Mouse (Mus musculus): ENCODE results near the gene Ndufv3. TPM values are rescaled to one million over a fixed set of nuclear protein-coding genes. Genes with fewer than 3 reads are reported as not detected.
"Not testable (repeated sequence)": the region's sequence is repeated elsewhere in the genome, so short reads cannot be mapped to it uniquely, and the experiment has no call there.

Ndufv3 gene
- polyA plus RNA-seq, 1 experiment from 2014 or later = 214 TPM

- WGBS (ENCODE audit: insufficient replicate concordance) = 6% methylated on average over 7 of the region's 7 CpGs
- H3K27me3 ChIP-seq (replicated peaks) = 0 out of 2 replicates have a peak, but pooled peaks cover 7% of the 10 kb centered on the region
- H3K9ac ChIP-seq = peak overlapping the region; percentile 41; the same call in 1 of the 2 replicates
- H3K9me3 ChIP-seq (replicated peaks) = no peaks in the 10 kb centered on the region
- H3K4me1 ChIP-seq = peaks cover 26% of the 10 kb centered on the region
- H3K36me3 ChIP-seq = peaks cover 21% of the 10 kb centered on the region
- H3K4me3 ChIP-seq = peak overlapping the region; percentile 82
- peak; percentile 46 for ATAC-seq
- H3K27ac ChIP-seq = peak overlapping the region; percentile 75; the same call in 1 of the 2 replicates
- peak overlapping the region; percentile 80 for H3K4me2 ChIP-seq
Observed at GRCm38 (mm10) chr17:31519344-31519945, 470 bp upstream of the Ndufv3 start.

- H3K9me3 ChIP-seq (replicated peaks) = no peaks in the 10 kb centered on the region
- H3K4me3 ChIP-seq = peak overlapping the region; percentile 82
- H3K27ac ChIP-seq = 0 out of 2 replicates have a peak overlapping the region, but pooled peaks have one; percentile 77
- H3K27me3 ChIP-seq (replicated peaks) = 0 out of 2 replicates have a peak, but pooled peaks cover 7% of the 10 kb centered on the region
- no peak for ATAC-seq
- H3K4me1 ChIP-seq = peaks cover 26% of the 10 kb centered on the region
- WGBS (ENCODE audit: insufficient replicate concordance) = 20% methylated on average over 3 of the region's 3 CpGs
- H3K36me3 ChIP-seq = peaks cover 34% of the 10 kb centered on the region
- peak overlapping the region; percentile 81 for H3K9ac ChIP-seq
- peak overlapping the region; percentile 80 for H3K4me2 ChIP-seq
Observed at GRCm38 (mm10) chr17:31520895-31521294, 980 bp downstream of the Ndufv3 start.

GRCm38 (mm10) chr17:31521948-31522347 is 2.0 kb downstream of the Ndufv3 start:
- Histone ChIP-seq H3K4me2 (no peak overlapping the region), H3K9ac (no peak overlapping the region), H3K9me3 (replicated peaks) (no peaks in the 10 kb centered on the region), H3K27ac (no peak overlapping the region), H3K4me1 (peaks cover 26% of the 10 kb centered on the region), H3K27me3 (replicated peaks) (0 out of 2 replicates have a peak, but pooled peaks cover 7% of the 10 kb centered on the region), H3K4me3 (no peak overlapping the region), H3K36me3 (peaks cover 41% of the 10 kb centered on the region)
- 89% methylated on average over 6 of the region's 6 CpGs for WGBS (ENCODE audit: insufficient replicate concordance)
- no peak for ATAC-seq

GRCm38 (mm10) chr17:31525114-31525513 is 5.2 kb downstream of the Ndufv3 start:
- H3K4me3 ChIP-seq = no peak overlapping the region
- ATAC-seq = no peak
- H3K4me2 ChIP-seq = no peak overlapping the region
- H3K27ac ChIP-seq = no peak overlapping the region
- H3K9me3 ChIP-seq (replicated peaks) = no peaks in the 10 kb centered on the region
- H3K27me3 ChIP-seq (replicated peaks) = no peaks in the 10 kb centered on the region
- H3K9ac ChIP-seq = no peak overlapping the region
- peaks cover 71% of the 10 kb centered on the region for H3K36me3 ChIP-seq
- WGBS (ENCODE audit: insufficient replicate concordance) = 82% methylated on average over 4 of the region's 4 CpGs
- peaks cover 19% of the 10 kb centered on the region for H3K4me1 ChIP-seq

GRCm38 (mm10) chr17:31525816-31526215 is 5.9 kb downstream of the Ndufv3 start:
- 95% methylated on average over 3 of the region's 3 CpGs for whole genome bisulfite sequencing (ENCODE audit: insufficient replicate concordance)
- no peaks in the 10 kb centered on the region for H3K27me3 ChIP-seq (replicated peaks)
- no peaks in the 10 kb centered on the region for H3K9me3 ChIP-seq (replicated peaks)
- ATAC-seq = no peak
- H3K9ac ChIP-seq = no peak overlapping the region
- H3K27ac ChIP-seq = no peak overlapping the region
- H3K36me3 ChIP-seq = peaks cover 75% of the 10 kb centered on the region
- no peak overlapping the region for H3K4me3 ChIP-seq
- no peak overlapping the region for H3K4me2 ChIP-seq
- peaks cover 16% of the 10 kb centered on the region for H3K4me1 ChIP-seq

- Histone ChIP-seq H3K27me3 (replicated peaks) (no peaks in the 10 kb centered on the region), H3K9me3 (replicated peaks) (no peaks in the 10 kb centered on the region), H3K4me2 (no peak overlapping the region), H3K4me1 (no peaks in the 10 kb centered on the region), H3K9ac (no peak overlapping the region), H3K4me3 (no peak overlapping the region), H3K36me3 (peaks cover 70% of the 10 kb centered on the region), H3K27ac (no peak overlapping the region)
- ATAC-seq = no peak
- WGBS (ENCODE audit: insufficient replicate concordance) = 56% methylated on average over 15 of the region's 15 CpGs
Observed at GRCm38 (mm10) chr17:31529314-31529713, 9.4 kb downstream of the Ndufv3 start.

GRCm38 (mm10) chr17:31531441-31532158 is 11.7 kb downstream of the Ndufv3 start:
- ATAC-seq = no peak
- Histone ChIP-seq H3K9me3 (replicated peaks) (no peaks in the 10 kb centered on the region), H3K27ac (no peak overlapping the region), H3K9ac (no peak overlapping the region), H3K4me2 (no peak overlapping the region), H3K36me3 (peaks cover 52% of the 10 kb centered on the region), H3K4me1 (no peaks in the 10 kb centered on the region), H3K4me3 (no peak overlapping the region), H3K27me3 (replicated peaks) (no peaks in the 10 kb centered on the region)
- 79% methylated on average over 14 of the region's 14 CpGs for WGBS (ENCODE audit: insufficient replicate concordance)

GRCm38 (mm10) chr17:31532331-31532730 is 12.4 kb downstream of the Ndufv3 start:
- not testable (repeated sequence) for H3K4me3 ChIP-seq; H3K9me3 ChIP-seq (replicated peaks); H3K27ac ChIP-seq; H3K9ac ChIP-seq; H3K4me1 ChIP-seq; ATAC-seq; H3K4me2 ChIP-seq; H3K27me3 ChIP-seq (replicated peaks)
- 75% methylated on average over 4 of the region's 4 CpGs for WGBS (ENCODE audit: insufficient replicate concordance)
- peaks cover 45% of the 10 kb centered on the region for H3K36me3 ChIP-seq

- H3K4me3 ChIP-seq = no peak overlapping the region
- ATAC-seq = no peak
- no peak overlapping the region for H3K27ac ChIP-seq
- 67% methylated on average over 4 of the region's 4 CpGs for WGBS (ENCODE audit: insufficient replicate concordance)
- no peaks in the 10 kb centered on the region for H3K9me3 ChIP-seq (replicated peaks)
- H3K36me3 ChIP-seq = peaks cover 19% of the 10 kb centered on the region
- no peak overlapping the region for H3K9ac ChIP-seq
- no peak overlapping the region for H3K4me2 ChIP-seq
- H3K4me1 ChIP-seq = no peaks in the 10 kb centered on the region
- H3K27me3 ChIP-seq (replicated peaks) = no peaks in the 10 kb centered on the region
Observed at GRCm38 (mm10) chr17:31535358-31535757, 15.4 kb downstream of the Ndufv3 start.

GRCm38 (mm10) chr17:31535871-31536629 is 16.1 kb downstream of the Ndufv3 start:
- Histone ChIP-seq H3K27me3 (replicated peaks) (no peaks in the 10 kb centered on the region), H3K4me2 (no peak overlapping the region), H3K4me3 (no peak overlapping the region), H3K9me3 (replicated peaks) (no peaks in the 10 kb centered on the region), H3K27ac (no peak overlapping the region), H3K36me3 (peaks cover 13% of the 10 kb centered on the region), H3K4me1 (no peaks in the 10 kb centered on the region), H3K9ac (no peak overlapping the region)
- WGBS (ENCODE audit: insufficient replicate concordance) = 28% methylated on average over 8 of the region's 8 CpGs
- no peak for ATAC-seq

GRCm38 (mm10) chr17:31540101-31540500 is 20.2 kb downstream of the Ndufv3 start:
- Histone ChIP-seq H3K27ac (no peak overlapping the region), H3K4me3 (no peak overlapping the region), H3K9me3 (replicated peaks) (no peaks in the 10 kb centered on the region), H3K4me1 (no peaks in the 10 kb centered on the region), H3K27me3 (replicated peaks) (no peaks in the 10 kb centered on the region), H3K36me3 (no peaks in the 10 kb centered on the region), H3K4me2 (no peak overlapping the region), H3K9ac (no peak overlapping the region)
- WGBS (ENCODE audit: insufficient replicate concordance) = 40% methylated on average over 3 of the region's 3 CpGs
- ATAC-seq = no peak
